8 mouse cellular contexts compared by ENCODE assay signal in the genomic region with DNA sequence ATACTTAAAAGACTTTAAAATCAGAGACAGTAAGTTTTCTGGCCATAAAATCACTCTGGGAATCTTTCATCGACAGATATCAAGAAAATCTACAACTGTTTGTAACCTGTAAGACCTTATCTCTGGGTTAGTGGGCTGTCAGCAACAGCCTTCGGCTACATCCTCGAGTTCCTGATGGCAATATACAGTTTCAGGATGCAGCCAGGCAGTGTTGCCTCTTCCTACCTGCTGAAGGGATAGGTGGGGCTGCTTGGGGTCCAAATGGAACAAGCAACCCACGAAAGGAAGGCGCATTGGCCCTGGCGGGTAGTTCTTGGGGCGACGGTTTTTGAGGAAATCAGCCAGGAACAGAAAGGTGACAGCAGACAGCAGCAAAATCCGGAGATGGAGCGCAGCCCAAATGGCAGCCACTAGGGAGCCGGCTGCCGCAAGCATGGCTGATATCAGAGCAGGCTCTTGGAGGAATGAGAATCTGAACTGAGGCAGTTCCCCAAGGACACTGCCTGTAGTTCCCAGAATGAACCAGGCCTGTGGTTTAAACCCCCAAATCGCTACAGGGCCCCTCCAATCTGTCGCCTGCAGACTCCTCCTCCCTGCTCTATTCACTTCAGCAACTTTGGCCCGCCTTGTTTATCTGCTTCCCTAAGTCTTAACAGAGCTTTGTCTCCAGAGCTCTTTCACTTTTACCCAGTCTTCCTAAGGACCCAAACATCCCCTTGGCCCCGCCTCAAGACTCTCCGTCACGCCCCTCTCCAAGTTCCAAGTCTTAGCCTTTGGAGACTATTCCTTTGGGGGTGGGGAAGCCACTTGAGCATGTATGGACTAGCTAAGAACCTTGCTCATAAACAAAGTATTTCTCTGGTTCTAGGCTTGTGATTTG. TPM values are rescaled to one million over a fixed set of nuclear protein-coding genes. Genes with fewer than 3 reads are reported as not detected.
A peak's percentile ranks its signal among the peaks of the same experiment; 100 is the strongest.
DNase-seq lines count a peak whose midpoint lies in the region; ATAC-seq lines count a peak whose summit lies in the region.

A gene (minus strand): TSS at position 668 of the 880 bp plus-strand sequence.

- peak; percentile 68 for DNase-seq in adrenal gland, postnatal 10 days
- DNase-seq in embryo, embryonic 10 days (ENCODE audit: low spot score) = peak; percentile 64
- peak; percentile 54 to 73 for DNase-seq in gastrocnemius, adult 8-10 months (ENCODE audit: low spot score in 2 of 2)
- peak in 1 of 2 experiments; percentile 36 for DNase-seq in left cerebral cortex, postnatal 14 days (ENCODE audit: low spot score in 2 of 2)
- peak; percentile 27 for DNase-seq in right cerebral cortex, postnatal 25 days

- intact Hi-C loops in left cerebral cortex, postnatal 14 days (cut with DNase I) = loop anchor here (5.0 kb wide), 1 partner anchor 91 kb away; no protein-coding TSS in a partner anchor

- peak within 1 kb of the TSS; percentile 35 for H3K4me3 ChIP-seq in hindbrain, embryonic 15.5 days

- peak; percentile 92 for ATAC-seq in hindbrain, embryonic 15.5 days (ENCODE audit: low FRiP score, low read depth)
- ATAC-seq in megakaryocyte, adult 5-6 weeks (ENCODE audit: poor library complexity, severe bottlenecking) = peak; percentile 79
- ATAC-seq in inflammation-experienced regulatory T-cells, adult 6 months = no peak

- no peaks in the 10 kb centered on the region for H3K9me3 ChIP-seq in hindbrain, embryonic 15.5 days

- peak within 1 kb of the TSS; percentile 44 for H3K9ac ChIP-seq in hindbrain, embryonic 15.5 days

- H3K27me3 ChIP-seq in hindbrain, embryonic 15.5 days = no peaks in the 10 kb centered on the region

- no peaks in the 10 kb centered on the region for H3K36me3 ChIP-seq in hindbrain, embryonic 15.5 days

- H3K4me2 ChIP-seq in hindbrain, embryonic 15.5 days = peak within 1 kb of the TSS; percentile 64

- peaks cover 11% of the 10 kb centered on the region; the same call in 1 of the 2 replicates for H3K4me1 ChIP-seq in hindbrain, embryonic 15.5 days (replicated peaks)

- H3K27ac ChIP-seq in hindbrain, embryonic 15.5 days (replicated peaks) = peak within 1 kb of the TSS; percentile 79

- 10% methylated on average over 18 of the region's 18 CpGs for WGBS in hindbrain, embryonic 15.5 days

RNA-seq across cellular contexts. Expression of the gene that starts here (rescaled TPM):
- 1 to 10 TPM; 1.5 to 2.4 TPM for total RNA-seq in adrenal gland, postnatal 10 days (2021)
- total RNA-seq in gastrocnemius, adult 8-10 months (2022) = 1 to 10 TPM in 1 of 4 experiments, under 1 TPM in 3; 0.27 to 1.0 (median 0.62) TPM
- polyA plus RNA-seq in hindbrain, embryonic 15.5 days (2015; fragmentation: Nextera tagmentation; extraction: Ambion mirVana) = 8.6 and 9.1 TPM in 2 replicates
- total RNA-seq in left cerebral cortex, postnatal 14 days (2021) = 10 to 100 TPM; 15.3 to 16.5 TPM
- total RNA-seq in megakaryocyte, adult 5-6 weeks (2015) = 0.07 TPM in 1 of 2 replicates, not detected in the other
- total RNA-seq in megakaryocyte, adult 5-6 weeks (2017) = not detected in 2 replicates
- polyA plus RNA-seq in inflammation-experienced regulatory T-cells, adult 6 months (2017; shearing (Covaris generic)) = under 1 TPM in 1 of 3 experiments, not detected in 2; 0.16 TPM

Comparison
In these comparisons a context has a peak if more than half of its experiments do, and no peak if none do; other contexts are left out.
1. RNA of the gene that starts here (total RNA-seq): 15.3 to 16.5 TPM in left cerebral cortex, postnatal 14 days; 1.5 to 2.4 TPM in adrenal gland, postnatal 10 days, 0.27 to 1.0 TPM in gastrocnemius, adult 8-10 months and 0.07 TPM in megakaryocyte, adult 5-6 weeks; every median in the first group is over 4 times any median in the second.
2. Peak in ATAC-seq in megakaryocyte, adult 5-6 weeks; RNA of the gene not detected or under 1 TPM.